Mouse (Mus musculus): ENCODE measurements at regions not wholly inside any gene's neighbourhood (a gene's known extent, or its start where the extent isn't known, plus 50 kb on each side); places are given as distances from the start of the nearest gene placed in this dataset.
A peak's percentile ranks its signal among the peaks of the same experiment; 100 is the strongest.

DNA sequence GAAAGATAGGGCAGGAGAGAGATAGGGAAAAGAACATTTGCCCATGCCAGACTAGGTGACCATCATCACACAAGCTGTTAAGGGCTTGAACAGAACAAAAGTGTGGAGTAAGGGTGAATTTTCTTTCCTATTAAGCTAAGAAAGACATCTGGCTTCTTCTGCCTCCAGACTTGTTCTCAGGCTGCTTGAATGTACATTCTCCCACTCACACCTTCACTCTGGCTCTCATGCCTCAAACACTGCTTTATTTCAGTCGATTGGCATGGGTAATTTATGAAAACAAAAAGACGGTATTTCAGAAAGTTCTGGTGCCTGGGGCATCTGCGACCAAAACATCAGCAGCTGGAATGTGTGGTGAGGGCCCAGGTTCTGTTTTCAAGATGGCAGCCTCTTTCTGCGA lies 79.1 kb downstream of the Ifi44 start:
- peak in 1 of 2 experiments; percentile 13 for DNase-seq (ENCODE audit: low spot score in 2 of 2)
- intact Hi-C loops (cut with DNase I) = no loop called here

DNA sequence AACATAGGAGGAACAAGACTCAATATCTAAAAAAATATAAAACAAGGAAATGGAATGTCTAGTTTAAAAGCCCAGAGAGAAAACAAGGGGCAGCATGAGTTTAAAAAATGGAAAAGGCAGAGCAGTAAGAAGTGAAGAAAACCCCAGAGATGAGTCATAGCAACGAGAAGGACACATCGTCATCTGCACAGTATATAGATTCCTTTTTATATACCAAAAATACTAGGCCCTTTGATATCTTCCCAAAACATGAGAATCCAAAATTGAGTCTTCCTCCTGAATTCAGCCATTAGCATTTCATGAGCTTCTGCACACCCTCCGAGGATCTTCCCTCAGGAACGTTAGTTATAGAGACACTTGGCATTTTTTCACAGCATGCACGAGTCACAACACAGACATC lies 96.5 kb downstream of the Ifi44 start:
- intact Hi-C loops (cut with DNase I) = no loop called here
- peak in 1 of 2 experiments; percentile 7 for DNase-seq (ENCODE audit: low spot score in 2 of 2)

DNA sequence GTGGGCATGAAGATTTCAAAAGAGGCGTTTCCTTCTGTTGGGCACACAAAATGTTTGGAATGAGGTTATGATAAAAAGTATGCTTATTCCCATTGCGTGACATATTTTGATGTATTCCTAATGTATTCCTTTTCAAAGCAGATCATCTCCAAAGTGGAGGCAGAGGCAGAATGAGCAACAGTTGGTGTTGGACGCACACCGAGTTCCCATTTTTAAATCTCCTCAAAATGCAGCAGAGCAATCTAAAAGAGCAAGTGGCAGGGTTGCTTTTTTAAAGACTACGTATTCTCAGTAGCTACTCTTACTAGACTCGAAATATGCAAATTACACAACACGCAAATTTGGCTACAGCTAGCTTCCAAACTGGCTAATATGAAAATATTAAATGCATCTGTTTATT lies 98.2 kb downstream of the Ifi44 start:
- intact Hi-C loops (cut with DNase I) = no loop called here

DNA sequence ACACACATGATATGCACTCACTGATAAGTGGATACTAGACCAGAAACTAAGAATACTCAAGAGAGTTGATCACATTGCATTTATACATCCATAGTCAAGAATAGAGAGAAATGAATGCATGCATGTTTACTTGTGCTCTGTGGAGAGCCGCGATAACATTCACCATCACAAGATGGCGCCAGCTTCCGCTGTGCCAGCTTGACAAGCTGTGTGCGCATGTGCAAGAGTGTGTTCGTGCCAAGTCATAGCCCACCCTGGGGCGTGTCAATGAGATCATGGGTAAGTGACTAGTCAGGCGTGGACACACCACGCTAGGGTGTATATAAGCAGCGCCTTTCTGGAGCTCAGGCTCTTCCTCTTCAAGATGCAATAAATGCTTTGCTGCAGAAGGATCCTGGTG lies 102.1 kb downstream of the Ifi44 start:
- DNase-seq (ENCODE audit: low spot score in 2 of 2) = no peak
- intact Hi-C loops (cut with DNase I) = no loop called here

More for the DNA sequence above, 98.2 kb downstream of the Ifi44 start:
- DNase-seq (ENCODE audit: low spot score in 2 of 2) = peak; percentile 36 to 51

DNA sequence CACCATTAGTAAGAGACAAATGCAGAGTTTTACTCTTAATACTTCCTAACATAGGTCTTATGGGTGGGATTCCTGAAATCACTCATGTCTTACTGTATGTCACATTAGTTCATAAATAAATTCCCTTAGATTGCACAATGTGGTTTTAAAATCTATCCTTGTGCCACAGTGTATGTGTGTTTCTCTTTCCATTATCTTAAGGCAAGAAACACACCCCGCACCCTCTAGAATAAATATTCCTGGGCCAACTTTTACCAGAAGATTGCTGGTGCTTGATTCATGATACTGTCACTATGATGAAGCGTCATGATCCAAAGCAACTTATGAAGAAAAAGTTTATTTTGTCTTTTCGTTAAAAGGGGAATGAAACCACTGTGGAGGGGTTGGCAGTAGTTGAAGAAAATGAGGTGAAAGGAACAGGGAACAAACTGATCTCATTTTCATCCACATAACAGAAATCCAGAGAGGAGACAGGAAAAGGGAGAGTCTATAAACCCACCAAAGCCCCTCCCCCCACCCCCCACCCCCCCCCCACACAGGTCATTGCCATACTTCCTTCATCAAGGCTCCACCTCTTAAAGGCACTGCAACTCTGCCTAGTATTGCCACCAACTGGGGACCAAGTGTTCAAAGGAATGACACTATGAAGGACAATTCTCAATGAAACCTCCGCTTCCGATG lies 110.2 kb downstream of the Ifi44 start:
- intact Hi-C loops (cut with DNase I) = no loop called here
- no peak for DNase-seq (ENCODE audit: low spot score in 2 of 2)

DNA sequence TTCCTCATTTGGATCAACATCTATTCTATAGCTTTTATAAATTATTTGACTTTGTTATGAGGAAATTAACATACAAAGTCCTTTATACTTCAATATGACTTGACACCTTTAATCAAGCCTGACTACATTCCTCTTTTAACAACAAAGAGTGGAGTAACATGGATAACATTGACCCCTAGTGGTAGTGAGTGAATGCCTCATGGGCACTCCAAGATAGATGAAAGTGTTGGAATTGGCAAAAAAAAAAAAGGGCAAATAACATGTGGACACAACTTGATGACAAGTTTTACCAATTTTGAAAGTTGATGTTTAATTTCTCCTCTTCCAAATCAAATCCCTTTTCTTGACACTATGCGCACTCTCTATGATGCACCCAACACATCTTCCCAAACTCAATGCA lies 111.4 kb downstream of the Ifi44 start:
- no peak for DNase-seq (ENCODE audit: low spot score in 2 of 2)
- intact Hi-C loops (cut with DNase I) = no loop called here

DNA sequence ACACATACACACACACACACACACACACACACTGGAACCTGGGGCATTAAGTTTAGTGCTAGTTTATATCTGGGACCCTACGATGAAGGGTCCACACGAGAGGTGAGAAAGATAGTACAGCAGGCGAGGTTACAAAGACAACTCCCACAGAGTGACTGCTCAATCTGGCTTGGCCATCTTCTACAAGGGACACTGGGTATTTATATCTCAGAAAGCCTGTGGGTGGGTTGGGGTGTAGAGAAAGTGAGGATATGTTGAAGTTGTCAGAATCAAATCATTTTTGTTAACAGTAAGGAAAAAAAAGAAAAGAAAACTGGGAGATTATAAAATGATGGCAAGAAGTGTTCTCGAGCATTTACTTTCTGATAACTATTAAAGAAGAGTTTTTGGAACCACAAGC lies 138.8 kb downstream of the Ifi44 start:
- intact Hi-C loops (cut with DNase I) = no loop called here
- DNase-seq (ENCODE audit: low spot score in 2 of 2) = peak; percentile 4 to 16

DNA sequence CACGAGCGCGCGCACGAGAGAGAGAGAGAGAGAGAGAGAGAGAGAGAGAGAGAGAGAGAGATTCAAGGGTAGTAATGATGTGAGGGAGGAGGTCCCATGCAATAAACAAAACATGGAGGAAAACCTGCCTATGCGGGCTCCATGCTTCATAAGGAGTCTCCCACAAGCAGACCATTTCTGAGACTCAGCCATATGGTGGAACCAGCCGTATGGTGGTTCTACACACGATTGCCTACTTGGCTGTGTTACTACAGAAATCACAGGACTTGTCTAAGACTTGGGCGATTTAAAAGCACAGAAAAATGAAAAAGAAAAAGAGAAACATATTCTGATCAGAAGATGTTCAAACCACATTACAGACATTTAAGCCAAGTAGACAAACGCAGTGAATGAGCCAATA lies 142.1 kb downstream of the Ifi44 start:
- intact Hi-C loops (cut with DNase I) = no loop called here
- no peak for DNase-seq (ENCODE audit: low spot score in 2 of 2)

DNA sequence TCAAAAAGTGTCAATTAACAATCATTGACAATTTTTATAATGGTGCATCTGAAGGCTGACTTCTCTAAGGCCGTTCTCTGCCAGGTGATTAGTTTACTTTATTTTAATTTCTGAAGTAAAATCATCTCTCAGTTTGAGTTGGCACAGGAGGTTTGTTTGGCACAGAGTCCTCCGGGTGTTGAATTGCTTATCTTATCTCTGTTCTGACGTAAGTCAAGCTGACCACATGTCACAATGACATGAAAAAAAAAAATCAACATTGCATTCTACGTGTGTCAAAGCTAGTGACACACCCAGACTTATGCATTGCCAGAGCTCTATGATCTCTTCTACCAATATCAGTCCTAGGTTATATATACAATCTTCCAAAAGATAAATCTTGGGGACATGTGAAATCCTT lies 146.4 kb downstream of the Ifi44 start:
- intact Hi-C loops (cut with DNase I) = no loop called here
- DNase-seq (ENCODE audit: low spot score in 2 of 2) = no peak
